Mouse (Mus musculus): ENCODE results near the gene Kif5a.
"Not testable (repeated sequence)": the region's sequence is repeated elsewhere in the genome, so short reads cannot be mapped to it uniquely, and the experiment has no call there.

The Kif5a gene

DNA sequence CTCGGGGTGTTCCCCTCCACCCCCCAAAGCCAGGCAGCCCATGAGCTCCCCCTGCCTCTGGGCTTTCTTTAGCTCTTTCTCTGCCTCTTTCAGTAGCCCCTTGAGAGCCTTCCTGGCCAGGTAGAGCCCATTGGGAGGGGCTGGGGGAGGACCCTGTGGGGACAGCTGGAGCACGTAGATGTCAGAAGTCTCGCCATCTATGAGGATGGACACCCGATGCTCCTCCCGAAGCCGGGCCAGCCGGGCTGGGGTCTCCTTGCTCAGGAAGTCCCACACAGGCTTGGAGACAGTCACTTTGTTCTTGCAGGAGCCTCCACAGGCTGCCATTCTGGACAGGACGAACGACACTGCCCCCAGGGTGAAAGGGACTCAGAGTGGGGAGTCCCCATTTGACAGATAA, 70.1 kb downstream of the Kif5a start:
- in situ Hi-C loops (cut with MseI, MboI): no loop called here

DNA sequence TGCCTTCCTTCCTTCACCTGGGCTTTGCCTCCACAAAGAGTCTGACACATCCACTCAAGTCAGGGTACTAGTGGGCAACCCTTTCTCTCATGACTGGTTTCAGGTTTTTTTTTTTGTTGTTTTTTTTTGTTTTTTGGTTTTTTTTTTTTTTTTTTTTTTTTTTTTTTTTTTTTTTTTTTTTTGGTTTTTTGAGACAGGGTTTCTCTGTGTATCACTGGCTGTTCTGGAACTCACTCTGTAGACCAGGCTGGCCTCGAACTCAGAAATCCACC, 71.2 kb downstream of the Kif5a start:
- in situ Hi-C loops (cut with MseI, MboI): not testable (repeated sequence)

DNA sequence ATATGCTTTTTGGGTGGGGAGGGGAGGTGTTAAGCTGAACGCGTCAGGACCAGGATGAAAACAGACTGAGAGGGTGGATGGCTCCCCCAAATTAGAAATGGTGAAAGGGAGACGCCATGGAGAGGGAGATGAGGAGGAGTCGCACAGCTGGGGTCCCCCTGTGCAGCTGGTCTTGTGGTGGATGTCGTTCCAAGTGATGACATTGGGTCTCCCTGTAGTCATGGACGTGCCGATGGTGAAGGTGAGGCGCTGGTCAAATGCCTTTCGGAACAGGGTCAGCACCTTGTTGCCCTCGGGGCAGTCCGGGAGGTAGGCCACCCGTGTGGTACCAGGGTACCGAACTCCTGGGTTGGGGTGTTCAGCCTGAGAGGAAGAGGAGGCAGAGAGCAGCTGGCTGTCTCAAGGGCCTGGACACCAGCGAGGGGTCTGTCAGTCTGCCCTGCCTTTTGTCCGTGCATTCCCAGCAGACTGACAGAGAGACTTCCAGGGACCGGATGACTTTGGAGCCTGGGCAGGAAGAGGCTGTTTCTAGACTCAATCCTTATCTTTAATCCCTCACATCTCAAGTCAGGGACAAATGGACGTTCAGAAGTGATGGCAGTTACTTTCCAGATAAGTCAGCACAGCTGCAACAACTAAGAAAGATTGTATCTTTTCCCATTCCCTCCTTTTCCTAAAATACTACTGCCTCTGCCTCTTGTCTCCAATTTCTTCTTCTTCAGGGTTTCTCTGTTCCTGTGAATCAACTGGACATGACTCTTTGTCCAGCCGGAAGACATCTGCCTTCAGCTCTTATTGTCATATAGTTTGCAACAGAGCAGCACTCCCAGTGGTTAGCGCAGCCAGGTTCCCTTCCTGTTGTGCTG, 71.7 kb downstream of the Kif5a start:
- in situ Hi-C loops (cut with MseI, MboI): no loop called here

DNA sequence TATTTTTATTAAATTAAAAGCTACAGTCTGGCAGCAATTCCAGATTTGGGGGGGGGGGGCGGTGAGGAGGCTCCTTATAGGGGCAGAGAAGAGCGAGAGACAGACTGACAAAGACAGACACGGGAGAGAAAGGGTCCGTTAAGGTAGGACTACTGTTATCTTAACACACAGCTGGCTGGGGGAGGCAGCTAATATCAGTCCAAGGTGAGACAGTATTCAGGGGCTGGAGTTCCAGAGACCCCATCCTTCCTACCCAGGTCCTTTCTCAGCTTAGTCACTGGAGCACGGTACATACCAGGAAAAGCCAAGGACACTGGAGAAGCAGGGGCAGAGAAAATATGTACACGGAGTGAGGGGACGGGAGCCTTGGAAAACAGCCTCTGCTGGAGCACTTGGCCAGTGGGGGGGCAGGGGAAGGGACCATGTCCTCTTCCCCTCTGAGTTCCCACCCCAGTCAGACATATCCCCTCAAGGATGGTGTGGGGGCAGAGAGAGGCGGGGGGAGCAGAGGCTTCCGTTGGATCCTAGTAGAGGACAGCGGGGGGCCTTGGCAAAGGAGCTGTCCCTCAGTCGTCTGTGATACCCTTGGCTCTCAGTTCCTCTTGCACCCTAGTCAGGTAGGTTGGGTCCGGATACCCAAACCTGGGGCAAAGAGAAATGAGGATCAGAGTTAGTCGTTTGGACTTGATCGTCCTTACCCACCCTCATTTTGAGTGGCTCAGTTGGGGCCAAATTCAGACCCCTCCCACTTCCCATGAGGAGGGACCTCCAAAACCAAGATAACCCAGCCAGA, 72.6 kb downstream of the Kif5a start:
- in situ Hi-C loops (cut with MseI, MboI): no loop called here

DNA sequence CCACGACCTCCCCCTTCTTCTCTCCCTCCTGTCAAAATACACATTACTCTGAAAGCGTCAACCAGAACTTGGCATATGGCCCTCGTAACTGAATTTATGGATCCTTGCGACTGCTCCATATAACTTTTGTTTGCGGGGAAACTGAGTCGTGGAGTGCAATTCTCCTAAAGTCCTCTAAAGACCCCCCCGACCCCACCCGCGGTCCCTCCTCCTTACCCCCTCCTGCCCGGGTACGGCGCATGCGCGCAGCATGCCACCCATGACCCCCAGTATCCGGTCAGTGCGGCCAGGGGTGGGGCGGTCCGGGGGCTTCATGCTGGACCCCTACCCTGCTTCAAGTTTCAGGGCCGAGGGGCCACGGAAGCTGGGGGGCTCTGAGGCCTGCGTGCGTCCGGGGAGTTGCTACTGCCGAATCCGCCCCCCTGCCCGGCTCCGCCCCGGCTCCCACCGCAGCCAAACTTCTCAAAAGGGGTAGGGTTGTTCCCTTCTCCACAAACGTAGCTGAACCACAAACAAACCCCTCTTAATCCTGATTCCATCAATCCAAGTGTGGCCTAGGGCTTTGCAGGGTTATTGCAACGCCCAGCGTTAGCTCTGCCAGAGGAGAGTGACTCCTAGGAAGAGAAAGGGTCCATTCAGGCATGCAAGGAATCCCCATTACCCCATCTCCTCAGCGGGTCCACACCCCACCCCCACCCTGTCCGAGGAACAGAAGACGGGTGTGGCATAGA, 73.3 kb downstream of the Kif5a start, which contains the start of gene Arhgef25:
Gene Arhgef25, minus strand, starts transcription at position 433 of the 731 bp plus-strand sequence.
- in situ Hi-C loops (cut with MseI, MboI): no loop called here

DNA sequence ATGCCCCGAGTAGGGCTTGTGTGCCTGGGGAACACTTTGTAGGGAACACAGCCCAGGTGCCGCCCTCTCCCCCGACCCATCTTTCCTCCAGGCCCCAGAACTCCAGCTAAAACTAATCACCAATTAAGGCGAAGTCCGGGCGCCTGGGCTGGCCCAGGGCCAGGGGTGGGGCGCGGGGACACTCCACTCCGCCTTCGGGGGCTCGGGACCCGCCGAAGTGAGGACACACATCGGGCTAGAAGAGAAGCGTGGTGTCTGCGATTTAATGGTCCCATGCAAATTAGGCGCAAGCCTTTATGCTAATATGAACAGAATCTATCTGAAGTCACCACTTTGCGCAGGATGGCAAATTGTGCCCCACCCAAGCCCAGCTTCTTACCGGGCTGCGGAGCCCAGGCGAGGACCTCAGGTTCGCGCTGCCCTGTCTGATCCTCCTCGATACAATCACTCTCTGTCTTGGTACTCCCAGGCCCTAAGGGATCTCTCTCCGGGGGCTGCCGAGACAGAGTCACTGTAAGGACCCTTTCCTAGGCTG, 74.0 kb downstream of the Kif5a start:
- in situ Hi-C loops (cut with MseI, MboI): no loop called here

DNA sequence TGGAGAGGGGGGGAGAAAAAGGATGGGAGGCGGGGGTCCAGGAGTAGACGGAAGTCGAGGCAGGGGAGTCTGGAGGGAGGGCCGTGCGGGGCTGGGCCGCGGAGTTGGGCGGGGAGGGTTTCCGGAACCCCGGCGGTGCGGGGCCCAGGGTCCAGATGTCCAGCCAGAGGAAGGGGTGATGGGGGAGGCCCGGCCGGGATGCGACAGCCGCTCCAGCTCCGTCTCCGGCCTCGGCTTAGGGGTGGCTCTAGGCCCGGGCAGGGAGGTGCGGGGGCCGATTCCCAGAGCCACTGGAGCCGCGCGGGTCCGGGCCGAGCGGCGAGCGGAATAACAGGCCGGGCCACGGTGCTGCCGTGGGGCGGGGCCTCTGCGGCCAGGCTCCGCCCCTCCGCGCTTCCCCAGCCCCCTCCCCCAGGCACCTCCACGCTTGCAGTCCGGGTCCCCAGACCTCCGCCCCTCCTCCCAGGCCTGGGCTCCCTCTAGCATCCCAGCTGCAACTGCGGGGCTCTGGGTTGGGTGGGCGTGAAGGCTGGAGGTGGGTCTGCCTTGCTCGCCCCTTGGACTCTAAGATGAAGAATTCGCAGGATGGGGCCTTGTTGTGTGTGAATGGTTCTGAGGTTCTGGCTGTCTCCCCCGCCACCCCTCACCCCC, 74.6 kb downstream of the Kif5a start:
- in situ Hi-C loops (cut with MseI, MboI): no loop called here

DNA sequence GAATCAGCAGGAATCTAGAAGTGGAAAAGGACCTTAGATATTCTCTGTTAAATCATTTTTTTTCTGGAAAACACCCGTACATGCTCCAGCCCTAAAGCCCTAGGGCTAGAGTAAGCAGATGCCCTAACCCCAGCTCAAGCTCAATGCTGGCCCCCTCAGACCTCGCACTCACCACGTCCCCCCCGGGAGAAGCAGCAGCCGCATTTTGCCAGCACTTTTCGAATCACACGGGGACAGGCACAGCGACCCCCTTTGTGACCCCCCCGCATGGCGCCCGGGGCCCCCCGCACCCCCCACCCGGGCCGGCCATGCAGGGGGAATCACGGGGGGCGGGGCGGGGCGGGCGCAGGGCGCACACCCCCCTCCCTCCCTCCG, 75.1 kb downstream of the Kif5a start:
- in situ Hi-C loops (cut with MseI, MboI): no loop called here

DNA sequence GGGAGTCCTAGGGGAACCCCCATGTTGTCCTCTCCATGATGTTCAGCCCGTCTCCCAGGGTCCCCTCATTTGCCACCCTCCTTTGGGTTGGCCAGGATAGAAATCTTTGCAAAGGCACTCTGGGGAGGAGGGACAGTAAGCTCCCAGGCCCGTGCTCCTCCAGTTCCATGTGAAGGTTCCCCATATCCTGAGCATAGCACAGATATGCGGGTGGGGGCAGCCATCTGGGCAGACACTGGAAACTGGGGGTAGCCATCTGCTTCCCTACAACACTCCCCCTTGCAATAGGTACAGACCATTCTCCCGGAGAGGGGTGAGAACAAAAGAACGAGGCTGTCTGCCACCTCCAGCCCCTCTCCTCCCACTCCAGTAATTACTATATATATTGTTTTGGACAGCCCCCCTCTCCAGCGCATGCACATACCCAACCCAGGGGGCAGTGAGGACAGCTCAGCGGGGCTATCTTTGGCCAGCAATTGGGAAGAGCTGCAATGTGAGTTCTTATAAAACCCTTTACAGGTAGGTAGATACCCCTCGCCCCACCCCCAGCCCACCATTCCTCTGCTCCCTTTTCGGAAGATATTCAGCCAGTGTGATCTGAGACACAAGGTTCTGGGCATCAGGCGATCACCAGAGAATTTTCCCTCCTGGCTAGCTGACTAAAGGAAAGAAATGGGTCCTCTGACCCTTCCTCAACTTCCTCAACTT, 75.6 kb downstream of the Kif5a start:
- in situ Hi-C loops (cut with MseI, MboI): no loop called here

DNA sequence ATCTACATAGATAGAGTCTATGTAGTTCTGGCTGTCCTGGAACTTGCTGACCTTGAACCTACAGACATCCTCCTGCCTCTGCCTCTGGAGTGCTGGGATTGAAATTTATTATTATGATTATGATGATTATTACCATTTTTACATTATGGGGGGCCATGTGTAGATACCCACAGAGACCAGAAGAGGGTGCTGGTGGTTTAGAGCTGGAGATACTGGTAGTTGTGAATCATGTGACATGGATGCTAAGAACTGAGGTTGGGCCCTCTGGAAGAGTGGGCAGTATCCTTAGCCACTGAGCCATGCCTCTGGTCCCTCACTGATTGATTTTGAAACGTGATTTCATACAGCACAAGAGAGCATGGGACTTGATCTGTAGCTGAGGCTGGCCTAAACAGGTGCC, 76.7 kb downstream of the Kif5a start:
- in situ Hi-C loops (cut with MseI, MboI): no loop called here

DNA sequence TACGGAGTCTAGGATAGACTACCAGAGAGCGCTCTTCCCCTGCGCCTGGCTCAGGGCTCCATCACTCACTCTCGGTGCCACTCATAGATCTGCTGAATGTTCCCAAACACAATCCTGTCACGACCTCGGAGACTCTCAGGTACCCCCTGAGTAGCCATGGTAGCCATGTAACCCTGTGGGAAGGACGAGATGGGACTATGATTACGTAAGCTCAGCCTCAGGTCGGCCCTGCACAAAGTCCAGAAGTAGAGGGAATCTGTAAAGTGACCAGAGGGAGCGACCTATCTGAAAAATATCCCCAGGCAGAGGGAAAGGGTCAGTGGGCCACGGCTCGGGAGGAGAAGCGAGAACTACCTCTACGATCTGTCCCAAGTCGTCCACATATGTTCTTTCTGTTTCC, 77.6 kb downstream of the Kif5a start:
- in situ Hi-C loops (cut with MseI, MboI): no loop called here

DNA sequence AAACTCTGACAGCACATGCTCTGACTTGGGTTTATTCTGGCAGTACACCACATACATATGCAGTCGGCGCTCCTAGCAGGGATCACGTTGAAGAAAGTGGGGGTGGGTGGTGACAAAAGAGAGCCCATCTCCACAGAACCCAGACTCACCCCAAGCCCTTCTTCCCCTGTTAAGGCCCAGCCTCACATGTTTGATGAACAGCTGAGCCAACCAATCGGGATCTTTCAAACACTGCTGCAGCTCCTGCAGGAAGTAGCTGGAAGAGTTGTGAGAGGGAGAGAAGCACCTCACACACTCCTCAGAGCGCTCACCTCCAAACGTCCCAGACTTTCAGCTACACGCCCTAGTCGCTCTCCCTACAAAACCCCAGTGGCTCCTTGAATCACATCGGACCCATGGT, 78.0 kb downstream of the Kif5a start:
- in situ Hi-C loops (cut with MseI, MboI): no loop called here

DNA sequence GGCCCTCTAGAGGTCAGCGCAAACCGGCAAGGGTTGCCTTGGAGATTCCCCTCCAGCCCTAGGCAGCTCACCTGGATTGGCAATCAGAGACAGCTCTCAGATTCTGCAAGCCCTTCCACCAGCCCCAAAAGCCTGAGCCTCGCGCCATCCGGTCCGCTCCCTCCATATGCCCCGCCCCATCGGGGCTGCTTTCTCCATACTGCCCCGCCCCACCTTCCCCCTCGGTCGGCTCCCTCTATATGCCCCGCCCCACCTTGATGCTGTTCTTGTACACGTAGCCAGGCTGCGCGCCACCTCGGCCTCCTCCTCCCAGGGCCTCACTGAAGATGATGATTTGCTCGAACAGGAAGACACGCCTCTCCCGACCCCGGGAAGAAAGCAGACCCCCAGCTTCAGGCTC, 79.4 kb downstream of the Kif5a start:
- in situ Hi-C loops (cut with MseI, MboI): loop anchor here in 1 of 2 experiments (5.0 kb wide), 1 partner anchor 39 kb away; no protein-coding TSS in a partner anchor

DNA sequence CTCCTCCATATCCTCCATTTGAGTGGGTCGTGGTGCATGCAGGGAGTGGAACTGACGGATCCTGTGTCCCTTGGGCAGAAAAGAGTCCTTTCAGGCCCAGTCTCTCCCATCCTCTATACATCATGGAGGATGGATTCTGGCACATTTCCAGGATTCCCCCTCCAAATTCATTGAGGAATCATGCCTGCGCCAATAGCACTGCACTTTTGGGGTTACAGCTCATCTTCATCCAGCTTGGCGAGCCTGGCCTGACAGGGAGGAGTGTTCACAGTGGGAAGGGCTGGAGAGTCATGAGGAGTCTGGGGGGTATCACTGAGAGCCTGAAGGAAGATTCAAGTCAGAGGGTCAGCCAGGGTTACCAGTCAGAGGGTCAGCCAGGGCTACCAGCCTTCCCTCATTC, 80.5 kb downstream of the Kif5a start:
- in situ Hi-C loops (cut with MseI, MboI): loop anchor here in 1 of 2 experiments (5.0 kb wide), 1 partner anchor 40 kb away; no protein-coding TSS in a partner anchor

DNA sequence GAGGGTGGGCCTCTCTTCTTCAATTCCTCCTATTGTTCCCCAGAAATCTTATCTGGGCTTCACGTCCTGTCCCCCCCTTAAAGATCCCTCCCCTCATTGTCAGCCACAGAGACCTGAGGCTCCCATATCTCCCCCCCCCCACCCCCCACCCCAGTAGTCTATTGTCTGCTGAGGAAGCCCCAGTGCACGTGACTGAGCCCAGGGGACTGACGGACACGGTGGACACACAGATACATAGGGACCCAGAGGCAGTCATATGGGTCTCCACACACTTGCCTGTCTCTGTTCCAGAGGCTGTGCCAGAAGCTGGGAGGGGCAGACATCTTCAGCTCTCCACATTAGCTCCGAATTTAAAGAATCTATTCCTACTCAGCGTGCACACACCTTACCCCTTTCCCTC, 81.6 kb downstream of the Kif5a start:
- in situ Hi-C loops (cut with MseI, MboI): loop anchor here in 1 of 2 experiments (5.0 kb wide), 1 partner anchor 41 kb away; no protein-coding TSS in a partner anchor

DNA sequence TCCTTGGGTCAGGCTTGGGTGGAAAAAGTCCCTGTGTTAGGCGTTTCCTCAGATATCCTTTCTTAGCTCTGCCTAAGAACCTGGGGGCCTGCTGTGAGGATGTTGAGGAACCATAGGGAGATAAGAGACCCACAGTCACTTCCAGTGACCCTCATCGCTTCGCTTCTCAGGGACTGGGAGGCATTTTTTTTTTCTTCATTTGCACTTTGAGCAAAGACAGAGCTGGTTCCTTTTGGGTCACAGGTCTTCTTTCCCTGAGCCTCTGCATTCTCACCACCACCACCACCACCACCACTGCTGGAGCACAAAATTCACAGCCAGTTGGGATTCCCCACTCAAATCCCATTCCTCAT, 82.5 kb downstream of the Kif5a start:
- in situ Hi-C loops (cut with MseI, MboI): loop anchor here in 1 of 2 experiments (5.0 kb wide), 1 partner anchor 42 kb away; no protein-coding TSS in a partner anchor

DNA sequence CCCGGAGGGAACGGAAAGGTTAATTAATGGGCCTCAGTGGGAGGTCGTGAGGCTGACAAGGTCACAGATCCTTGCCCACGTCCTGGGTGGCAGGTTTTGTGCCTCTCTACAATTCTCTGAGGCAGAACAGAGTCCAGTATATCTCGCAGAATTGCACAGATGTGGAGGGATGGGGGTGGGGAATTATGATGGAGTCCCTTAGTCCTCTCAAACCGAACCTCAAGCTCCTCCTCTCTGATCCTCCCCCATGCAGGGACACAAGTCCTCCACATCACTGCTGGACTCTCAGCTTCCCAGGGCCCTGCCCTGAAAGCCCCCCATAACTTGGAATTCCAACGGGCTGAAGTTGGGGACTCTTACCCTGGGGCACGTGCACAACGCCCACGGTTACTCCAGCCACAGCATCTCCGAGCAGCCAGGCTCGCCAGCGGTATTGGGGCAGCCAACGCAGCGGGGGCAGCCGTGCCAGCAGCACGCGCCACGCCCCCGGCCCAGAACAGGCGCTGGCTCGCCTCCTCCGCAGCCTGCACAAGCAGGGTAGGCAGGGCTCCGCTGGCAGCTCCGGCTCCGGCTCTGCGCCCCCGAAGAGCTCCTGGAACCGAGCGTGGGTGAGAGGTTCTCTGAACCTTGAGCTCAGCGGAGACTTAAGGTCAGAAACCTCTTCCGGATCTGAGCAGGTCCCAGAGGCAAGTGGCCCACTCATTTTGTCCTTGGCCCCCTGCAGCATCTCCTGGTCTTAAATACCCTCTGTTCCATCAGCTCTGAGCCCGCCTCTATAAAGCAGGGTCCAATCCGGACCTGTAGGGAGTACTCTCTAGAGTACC, 83.1 kb downstream of the Kif5a start, which contains the start of gene Slc26a10:
Gene Slc26a10, minus strand, starts transcription at position 775 of the 824 bp plus-strand sequence.
- in situ Hi-C loops (cut with MseI, MboI): loop anchor here (5.0 kb wide), 2 partner anchors 42 to 47 kb away; no protein-coding TSS in a partner anchor

DNA sequence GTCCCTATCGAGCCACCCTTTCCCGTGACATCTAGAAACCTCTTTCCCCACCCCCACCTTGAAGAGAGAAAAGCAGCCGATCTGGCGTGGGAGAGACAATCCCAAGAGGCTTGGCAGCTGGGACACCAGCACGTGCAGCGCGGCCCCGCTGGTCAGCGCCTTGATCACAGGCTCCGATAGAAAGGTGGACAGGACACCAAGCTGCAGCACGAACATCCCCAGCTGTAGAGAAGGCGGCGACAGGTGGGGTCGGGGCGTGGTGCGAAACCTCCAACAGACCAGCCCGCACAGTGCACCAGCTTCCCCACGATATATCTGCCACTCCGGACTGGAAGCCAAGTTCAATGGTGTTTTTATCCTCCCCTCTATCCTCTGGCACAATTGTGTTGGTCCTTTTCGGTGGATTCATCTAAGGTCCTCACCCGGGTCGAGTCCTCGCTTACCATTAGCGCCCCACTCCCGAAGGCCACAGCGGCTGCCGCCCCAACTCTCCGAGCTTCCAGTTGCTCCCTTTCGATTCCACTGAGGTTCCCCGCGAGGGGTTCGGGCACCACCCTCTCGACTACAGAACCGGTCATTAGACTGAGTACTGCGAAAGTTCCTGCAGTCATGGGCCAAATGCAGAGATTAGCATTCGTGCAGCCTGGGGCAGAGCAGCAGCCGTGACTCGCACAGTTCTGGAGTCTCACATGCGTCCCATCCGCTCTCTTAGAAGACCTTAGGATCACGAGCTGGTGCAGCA, 84.7 kb downstream of the Kif5a start:
- in situ Hi-C loops (cut with MseI, MboI): loop anchor here in 1 of 2 experiments (5.0 kb wide), 1 partner anchor 49 kb away; no protein-coding TSS in a partner anchor

DNA sequence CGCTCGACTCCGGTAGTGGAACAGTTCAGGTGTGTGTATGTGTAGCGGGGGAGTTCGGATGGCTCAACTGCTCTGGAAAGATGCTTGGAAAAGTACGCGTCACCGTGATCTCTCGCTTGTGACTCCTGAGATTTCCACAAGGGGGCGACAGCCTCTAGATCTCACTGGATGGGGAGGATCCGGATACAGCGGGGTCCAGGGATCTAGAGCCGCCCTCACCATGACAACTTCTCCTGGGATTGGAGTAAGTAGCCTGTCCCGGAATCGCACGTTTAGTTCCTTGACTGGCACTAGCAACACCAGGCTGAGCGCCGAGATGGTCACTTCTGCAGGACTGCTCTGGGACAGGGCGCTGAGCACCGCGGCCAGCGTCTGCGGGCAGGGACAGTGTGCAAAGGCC, 85.4 kb downstream of the Kif5a start:
- in situ Hi-C loops (cut with MseI, MboI): loop anchor here in 1 of 2 experiments (5.0 kb wide), 1 partner anchor 50 kb away; no protein-coding TSS in a partner anchor

All from mouse trophoblast stem cell (cell line).